Mouse (Mus musculus) lung, adult 18-20 months (tissue): ENCODE measurements around the gene 1700031F05Rik.
"Not testable (repeated sequence)": the region's sequence is repeated elsewhere in the genome, so short reads cannot be mapped to it uniquely, and the experiment has no call there.

ENCODE experiments used
- DNase-seq, 2 experiments: peaks; one replicate each; pipeline ENCODE4 v3.0.0; 2022; ENCODE audit warnings: mixed read lengths in 2 of 2

Gene 1700031F05Rik

GRCm38 (mm10) chrX:102867871-102868270, at the start of gene 1700031F05Rik:
Gene 1700031F05Rik (minus strand): TSS chrX:102867971.
- DNase-seq, result no peak

- DNase-seq, result not testable (repeated sequence)
These were observed 47.1 kb upstream of the 1700031F05Rik start for GRCm38 (mm10) chrX:102914823-102915222.

GRCm38 (mm10) chrX:102908587-102908986, 40.8 kb upstream of the 1700031F05Rik start, which contains the start of the genes Dmrtc1a and 1700011M02Rik:
Gene Dmrtc1a (minus strand): TSS chrX:102908687.
Gene 1700011M02Rik (plus strand): TSS chrX:102908905.
- DNase-seq, result not testable (repeated sequence)

- DNase-seq, result not testable (repeated sequence)
These were observed 13.3 kb downstream of the 1700031F05Rik start, which contains the start of gene Dmrtc1c2 for GRCm38 (mm10) chrX:102854516-102854915. Gene Dmrtc1c2 (minus strand): TSS chrX:102854616.

- DNase-seq, result no peak
These were observed 55.5 kb downstream of the 1700031F05Rik start for GRCm38 (mm10) chrX:102812311-102812710.
